Mouse (Mus musculus) stomach, embryonic 14.5 days (tissue): Measurements from ENCODE around the gene Ikzf3. TPM values are rescaled to one million over a fixed set of nuclear protein-coding genes. Genes with fewer than 3 reads are reported as not detected.

Experiments used
- ATAC-seq: fragments of 200-750 bp; cut with Nextera tagmentation; 2 replicates; pipeline ENCODE4 v1.8.0; 2017; ENCODE audit warnings: low read depth, moderate TSS enrichment; ENCODE audit not compliant: insufficient number of reproducible peaks, insufficient read depth, low FRiP score
- H3K27ac ChIP-seq: fragments of 300-500 bp; sonication (generic); 2 replicates; pipeline ENCODE4 v1.5.1; 2014; ENCODE audit warnings: mild to moderate bottlenecking, low read length, moderate library complexity, mixed read lengths
- H3K27me3 ChIP-seq: fragments of 300-500 bp; sonication (generic); 2 replicates; pipeline ENCODE4 v1.6.1; 2014; ENCODE audit warnings: low read length, control low read depth, mixed read lengths; ENCODE audit not compliant: control insufficient read depth, insufficient read depth
- H3K36me3 ChIP-seq: fragments of 300-500 bp; sonication (generic); 2 replicates; pipeline ENCODE4 v1.6.1; 2014; ENCODE audit warnings: mild to moderate bottlenecking, control low read depth, low read length, moderate library complexity, mixed read lengths; ENCODE audit not compliant: control insufficient read depth, insufficient read depth
- H3K4me1 ChIP-seq: fragments of 300-500 bp; sonication (generic); 2 replicates; pipeline ENCODE4 v1.6.1; 2014; ENCODE audit warnings: low read length, control low read depth, mixed read lengths; ENCODE audit not compliant: control insufficient read depth, insufficient read depth
- H3K4me2 ChIP-seq: fragments of 300-500 bp; sonication (generic); replicated peaks from 2 replicates; pipeline ENCODE4 v1.6.1; 2014; ENCODE audit warnings: low read depth, low read length, control low read depth
- H3K4me3 ChIP-seq: fragments of 300-500 bp; sonication (generic); 2 replicates; pipeline ENCODE4 v1.5.1; 2014; ENCODE audit warnings: low read depth, low read length, control low read depth
- H3K9ac ChIP-seq: fragments of 300-500 bp; sonication (generic); replicated peaks from 2 replicates; pipeline ENCODE4 v1.6.1; 2014; ENCODE audit warnings: low read depth, mild to moderate bottlenecking, control low read depth, low read length, moderate library complexity, mixed read lengths
- H3K9me3 ChIP-seq: fragments of 300-500 bp; sonication (generic); 2 replicates; pipeline ENCODE4 v1.6.1; 2016; ENCODE audit warnings: low read depth, low read length, control low read depth; ENCODE audit not compliant: control insufficient read depth
- WGBS: fragments of 180-500 bp; shearing (Covaris S2); extraction: QIAGEN DNeasy Blood & Tissue Kit; methylation state at CpG from one replicate; pipeline ENCODE4 v1.1.7; 2014; 5-methylcytosine and 5-hydroxymethylcytosine counted together
- polyA plus RNA-seq: library from polyadenylated mRNA; unstranded; fragments of >200 nt; fragmentation: Nextera tagmentation; extraction: Ambion mirVana; gene quantifications from 2 replicates; pipeline ENCODE4 v1.2.1, GENCODE M21; 2014

Ikzf3 gene
- polyA plus RNA-seq, 1 experiment from 2014 or later = 0.23 TPM

GRCm38 (mm10) chr11:98555124-98555700 lies 9.4 kb upstream of the Ikzf3 start:
- ATAC-seq = no peak
- Histone ChIP-seq H3K4me2 (no peak overlapping the region), H3K27me3 (peaks cover 1% of the 10 kb centered on the region; the same call in 1 of the 2 replicates), H3K4me3 (no peak overlapping the region), H3K9ac (no peak overlapping the region), H3K36me3 (no peaks in the 10 kb centered on the region), H3K9me3 (no peaks in the 10 kb centered on the region), H3K27ac (no peak overlapping the region), H3K4me1 (no peaks in the 10 kb centered on the region)
- 69% methylated on average over 12 of the region's 12 CpGs for WGBS

GRCm38 (mm10) chr11:98553966-98554365 lies 8.1 kb upstream of the Ikzf3 start:
- peaks cover 9% of the 10 kb centered on the region for H3K27me3 ChIP-seq
- H3K9me3 ChIP-seq = no peaks in the 10 kb centered on the region
- no peak for ATAC-seq
- no peaks in the 10 kb centered on the region for H3K4me1 ChIP-seq
- no peak overlapping the region for H3K4me2 ChIP-seq
- no peak overlapping the region for H3K27ac ChIP-seq
- no peak overlapping the region for H3K4me3 ChIP-seq
- no peak overlapping the region for H3K9ac ChIP-seq
- WGBS = 93% methylated on average over 4 of the region's 4 CpGs
- H3K36me3 ChIP-seq = no peaks in the 10 kb centered on the region

- peak; percentile 98 for ATAC-seq
- H3K27ac ChIP-seq = peak within 1 kb of the TSS; percentile 33; the same call in 1 of the 2 replicates
- peak within 1 kb of the TSS; percentile 73 for H3K4me3 ChIP-seq
- H3K27me3 ChIP-seq = peaks cover 29% of the 10 kb centered on the region
- under 1% methylated on average over 51 of the region's 51 CpGs for WGBS
- no peaks in the 10 kb centered on the region for H3K4me1 ChIP-seq
- no peaks in the 10 kb centered on the region for H3K9me3 ChIP-seq
- H3K4me2 ChIP-seq = peak within 1 kb of the TSS; percentile 83
- H3K9ac ChIP-seq = peak within 1 kb of the TSS; percentile 42
- H3K36me3 ChIP-seq = no peaks in the 10 kb centered on the region
Measured at GRCm38 (mm10) chr11:98550975-98551828, 5.4 kb upstream of the Ikzf3 start, which contains the start of gene Zpbp2. Gene Zpbp2, plus strand, starts transcription at chr11:98551097.

- Histone ChIP-seq H3K27ac (no peak overlapping the region; the same call in 1 of the 2 replicates), H3K27me3 (peaks cover 32% of the 10 kb centered on the region)
- no peak for ATAC-seq
Measured at GRCm38 (mm10) chr11:98550311-98550974, 4.6 kb upstream of the Ikzf3 start.

GRCm38 (mm10) chr11:98549363-98549762 lies 3.5 kb upstream of the Ikzf3 start:
- Histone ChIP-seq H3K4me1 (peaks cover 8% of the 10 kb centered on the region), H3K9ac (no peak overlapping the region), H3K4me2 (no peak overlapping the region), H3K27me3 (peaks cover 32% of the 10 kb centered on the region), H3K36me3 (no peaks in the 10 kb centered on the region), H3K27ac (no peak overlapping the region), H3K9me3 (no peaks in the 10 kb centered on the region), H3K4me3 (no peak overlapping the region)
- WGBS = 67% methylated on average over 4 of the region's 4 CpGs
- no peak for ATAC-seq

More at GRCm38 (mm10) chr11:98550311-98550974, 4.6 kb upstream of the Ikzf3 start:
- Histone ChIP-seq H3K4me3 (peak overlapping the region; percentile 73), H3K4me1 (peaks cover 5% of the 10 kb centered on the region), H3K9me3 (no peaks in the 10 kb centered on the region), H3K36me3 (no peaks in the 10 kb centered on the region), H3K9ac (no peak overlapping the region), H3K4me2 (peak overlapping the region; percentile 83)
- WGBS = 16% methylated on average over 20 of the region's 20 CpGs

DNA sequence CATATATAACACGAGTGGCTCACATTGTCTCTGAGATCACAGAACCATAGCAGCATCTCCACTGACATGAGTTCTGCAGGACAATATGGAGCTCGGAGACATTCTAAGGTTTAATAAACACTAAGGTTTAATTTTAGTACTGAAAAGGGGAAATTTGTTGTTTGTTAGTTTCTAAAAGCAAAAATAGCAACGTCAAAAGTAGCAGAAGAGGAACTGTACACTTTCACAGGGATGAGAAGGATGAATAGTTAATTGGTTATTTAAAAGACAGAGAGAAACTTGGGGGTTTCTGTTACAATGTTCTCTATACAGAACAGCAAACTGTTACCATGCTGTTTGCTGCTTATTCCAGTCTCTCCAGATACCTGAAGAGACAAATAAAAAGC lies 1.5 kb upstream of the Ikzf3 start:
- H3K9ac ChIP-seq = no peak overlapping the region
- peaks cover 38% of the 10 kb centered on the region for H3K27me3 ChIP-seq
- H3K4me3 ChIP-seq = no peak overlapping the region
- no peak for ATAC-seq
- no peaks in the 10 kb centered on the region for H3K36me3 ChIP-seq
- no peaks in the 10 kb centered on the region for H3K9me3 ChIP-seq
- H3K27ac ChIP-seq = no peak overlapping the region
- 56% methylated on average over 3 of the region's 3 CpGs for WGBS
- no peak overlapping the region for H3K4me2 ChIP-seq
- peaks cover 8% of the 10 kb centered on the region for H3K4me1 ChIP-seq

- no peak overlapping the region for H3K4me2 ChIP-seq
- WGBS = 40% methylated on average over 12 of the region's 12 CpGs
- H3K36me3 ChIP-seq = no peaks in the 10 kb centered on the region
- ATAC-seq = no peak
- no peak overlapping the region for H3K9ac ChIP-seq
- H3K9me3 ChIP-seq = no peaks in the 10 kb centered on the region
- no peak overlapping the region for H3K27ac ChIP-seq
- no peak overlapping the region for H3K4me3 ChIP-seq
- peaks cover 8% of the 10 kb centered on the region for H3K4me1 ChIP-seq
- peaks cover 38% of the 10 kb centered on the region for H3K27me3 ChIP-seq
Measured at GRCm38 (mm10) chr11:98546529-98547307, 887 bp upstream of the Ikzf3 start.
